Mouse (Mus musculus): ENCODE measurements at regions not wholly inside any gene's neighbourhood (a gene's known extent, or its start where the extent isn't known, plus 50 kb on each side); places are given as distances from the start of the nearest gene placed in this dataset.
"Not testable (repeated sequence)": the region's sequence is repeated elsewhere in the genome, so short reads cannot be mapped to it uniquely, and the experiment has no call there.

DNA sequence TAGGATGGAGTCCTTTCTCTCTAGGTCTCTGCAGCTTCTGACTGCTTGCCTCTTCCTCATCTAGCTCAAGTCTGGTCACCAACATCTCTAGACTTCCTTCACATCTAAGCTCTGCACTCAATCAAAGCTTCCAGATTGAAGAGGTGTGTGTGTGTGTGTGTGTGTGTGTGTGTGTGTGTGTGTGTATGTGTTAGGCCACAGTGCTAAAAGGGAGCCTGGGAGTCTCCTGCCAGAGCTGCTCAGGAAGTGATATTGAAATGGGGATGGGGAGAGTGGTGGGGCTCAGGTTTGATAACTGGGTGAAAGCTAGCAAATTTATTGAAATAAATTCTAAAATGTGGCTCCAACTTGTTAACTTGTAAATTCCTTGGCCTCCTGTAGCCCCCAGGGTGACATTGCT, 73.3 kb downstream of the Gm31371 start:
- not testable (repeated sequence) for DNase-seq (ENCODE audit: extremely low read depth, insufficient read length, low spot score)

DNA sequence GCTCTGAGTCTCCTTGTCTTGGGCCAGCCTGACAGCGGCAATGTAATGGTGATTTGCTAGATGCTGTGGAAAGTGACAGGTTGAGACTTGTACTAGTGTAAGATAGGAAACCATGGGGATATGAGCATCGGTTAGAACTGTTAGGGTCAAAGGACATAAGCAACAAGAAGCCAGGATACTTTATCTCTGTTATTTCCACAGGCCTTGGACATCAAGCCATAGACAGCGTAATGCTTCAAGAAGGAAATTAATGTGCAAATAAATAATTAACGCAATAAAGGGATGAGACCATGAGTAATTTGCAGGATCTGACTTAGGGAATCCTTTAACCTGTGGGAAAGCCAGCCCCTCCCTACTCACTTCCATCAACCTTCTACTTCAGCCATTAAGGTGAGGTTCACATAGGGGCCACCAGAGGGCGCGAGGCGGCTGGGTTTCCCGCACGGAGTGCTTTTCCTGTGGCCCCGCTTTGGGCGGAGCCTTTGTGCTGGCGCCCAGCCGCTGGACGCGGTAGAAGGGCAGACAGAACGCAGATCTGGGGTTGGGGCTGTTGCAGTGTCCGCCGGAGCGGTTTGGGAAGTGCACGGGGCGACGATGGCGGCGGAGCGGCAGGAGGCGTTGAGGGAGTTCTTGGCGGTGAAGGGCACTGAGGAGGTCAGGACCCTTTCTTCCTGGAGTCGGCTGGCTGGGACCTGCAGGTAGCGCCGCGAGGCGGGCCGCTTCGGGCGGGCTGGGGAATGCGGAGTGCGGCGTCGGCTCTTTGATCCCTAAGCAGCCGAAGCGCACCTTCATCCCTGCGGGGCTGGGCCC, 76.5 kb downstream of the Gm31371 start:
- peak; percentile 90 for DNase-seq (ENCODE audit: extremely low read depth, insufficient read length, low spot score)

DNA sequence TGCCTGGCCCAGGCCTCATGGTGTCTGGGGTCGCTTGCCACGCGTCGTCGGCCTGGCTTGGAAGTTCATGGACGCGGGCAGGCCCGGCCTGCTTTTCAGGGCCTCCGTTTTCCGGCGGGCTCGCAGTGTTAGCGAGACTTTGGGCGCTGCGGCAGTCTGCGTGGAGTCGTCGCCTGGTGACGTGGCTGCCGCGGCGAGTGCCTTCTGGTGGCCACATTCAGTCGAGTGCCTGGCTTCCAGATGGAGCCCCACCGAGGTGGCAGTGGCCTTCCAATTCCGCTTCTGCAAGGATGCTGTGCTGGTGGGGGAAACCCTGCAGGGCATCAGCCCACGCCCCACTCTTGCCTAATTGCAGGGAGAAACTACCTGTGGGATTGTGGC, 77.1 kb downstream of the Gm31371 start:
- DNase-seq (ENCODE audit: extremely low read depth, insufficient read length, low spot score) = peak; percentile 29

DNA sequence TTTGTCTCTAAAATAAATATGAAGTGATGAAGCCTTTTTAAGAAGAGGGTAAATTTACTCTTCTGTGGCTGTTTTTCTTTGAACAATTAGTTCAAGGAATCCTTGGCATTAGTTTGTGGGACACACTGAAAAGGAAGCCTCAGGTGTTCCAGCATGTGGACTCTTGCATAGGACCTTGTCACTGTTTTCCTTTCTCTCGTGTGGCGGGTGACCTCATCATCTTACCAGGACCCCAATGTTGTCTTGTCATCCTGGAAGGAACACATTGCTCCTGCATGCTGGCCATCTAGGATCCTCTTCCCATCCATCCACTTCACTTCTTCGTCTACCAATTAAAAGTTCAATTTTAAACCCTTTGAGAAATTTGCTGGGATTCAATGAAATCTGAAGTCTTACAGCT, 104.9 kb downstream of the Gm31371 start:
- not testable (repeated sequence) for DNase-seq (ENCODE audit: extremely low read depth, insufficient read length, low spot score)

DNA sequence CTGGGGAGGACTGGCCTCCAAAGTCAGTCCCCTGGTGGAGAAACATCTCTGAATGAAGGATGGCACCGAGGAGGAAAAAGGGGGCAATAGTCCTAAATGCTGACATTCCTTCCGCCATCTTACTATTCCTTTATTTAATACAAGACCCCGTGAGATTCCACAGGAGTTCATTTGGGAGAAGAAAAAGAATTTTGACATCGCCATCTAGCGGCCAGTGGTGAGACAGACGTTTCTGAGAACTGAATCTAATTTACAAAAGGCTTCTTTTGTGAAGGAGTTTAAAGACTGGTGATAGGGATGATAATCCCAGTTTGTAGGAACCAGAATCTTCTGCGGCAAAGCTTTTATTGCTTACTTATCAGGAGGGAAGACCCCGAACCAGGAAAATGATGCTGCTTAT, 107.8 kb downstream of the Gm31371 start:
- not testable (repeated sequence) for DNase-seq (ENCODE audit: extremely low read depth, insufficient read length, low spot score)

DNA sequence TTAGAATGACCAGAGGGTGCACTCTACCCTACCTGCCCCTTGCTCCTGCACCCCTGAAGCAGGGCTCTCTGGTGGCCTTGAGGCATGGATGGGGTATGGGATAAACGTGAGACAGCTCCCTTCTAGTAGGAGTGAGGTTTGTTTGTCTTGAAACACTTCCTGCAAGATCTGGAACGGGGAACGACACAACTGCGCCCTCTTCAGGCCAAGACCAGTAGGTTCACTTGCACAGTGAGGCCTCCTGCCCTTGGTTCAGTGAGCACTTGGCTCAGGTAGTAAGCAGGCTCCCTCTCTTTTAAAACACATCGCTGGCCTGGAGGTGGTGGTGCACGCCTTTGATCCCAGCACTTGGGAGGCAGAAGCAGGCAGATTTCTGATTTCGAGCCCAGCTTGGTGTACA, 110.1 kb downstream of the Gm31371 start:
- not testable (repeated sequence) for DNase-seq (ENCODE audit: extremely low read depth, insufficient read length, low spot score)

DNA sequence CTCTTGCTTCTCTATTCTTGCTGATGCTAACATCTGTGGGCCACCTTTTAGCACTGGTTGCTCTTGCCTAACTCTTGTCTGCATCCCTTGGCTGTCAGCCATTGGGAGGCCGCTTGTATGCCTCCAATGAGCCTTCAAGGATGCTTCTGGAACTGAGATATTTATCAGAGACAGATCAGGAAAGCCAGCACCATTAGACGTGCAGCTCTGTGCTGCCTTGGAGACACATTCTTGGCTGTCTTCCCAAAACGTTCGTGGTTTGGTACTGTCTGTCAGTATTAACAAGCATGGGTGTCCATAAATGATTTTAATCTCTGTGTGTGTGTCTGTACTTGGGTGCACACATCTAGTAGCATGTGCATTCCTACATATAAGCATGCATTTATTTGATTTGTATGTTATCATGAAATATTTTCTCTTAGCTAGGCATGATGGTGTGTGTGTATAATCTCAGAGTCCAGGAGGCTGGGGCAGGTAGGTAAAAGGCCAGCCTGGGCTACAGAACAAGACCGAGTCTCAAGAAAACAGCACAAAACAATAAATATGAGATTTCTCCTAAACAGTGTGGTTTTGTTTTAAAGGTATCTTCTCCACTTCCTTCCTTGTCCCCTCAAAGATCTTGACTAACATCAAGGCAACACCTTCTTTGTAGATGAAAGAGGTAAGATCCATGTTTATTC, 111.4 kb downstream of the Gm31371 start:
- DNase-seq (ENCODE audit: extremely low read depth, insufficient read length, low spot score) = not testable (repeated sequence)

DNA sequence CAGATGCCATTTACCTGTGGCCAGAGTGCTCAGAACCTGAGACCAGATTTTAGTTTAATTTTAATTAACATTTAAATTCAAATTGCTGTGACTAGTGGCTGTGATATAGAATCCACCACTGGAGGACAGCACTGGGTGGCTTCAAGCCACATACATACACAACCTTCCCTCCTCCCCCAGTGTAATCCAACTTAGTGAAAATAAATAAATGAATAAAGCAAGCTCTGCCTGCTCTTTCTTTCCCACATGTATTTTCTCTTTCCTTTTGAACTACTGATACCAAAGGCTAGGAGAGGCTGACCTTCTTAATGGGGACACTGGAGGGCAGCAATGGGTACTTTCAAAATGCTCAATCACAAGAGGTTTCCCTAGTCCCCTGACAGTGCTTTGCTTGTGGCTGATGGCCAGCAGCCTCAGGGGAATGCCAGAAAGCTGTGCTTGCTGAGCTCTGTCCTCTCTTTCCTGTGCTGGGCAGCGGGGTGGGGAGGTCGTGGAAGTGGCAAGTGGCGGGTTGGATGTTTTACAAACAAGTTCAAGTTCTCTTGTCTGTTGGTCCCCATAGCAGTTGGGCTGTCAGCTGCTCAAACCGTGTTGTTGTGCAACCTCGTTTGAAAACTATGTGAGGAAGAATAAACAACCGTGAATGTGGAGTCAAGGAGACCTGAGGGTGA, 112.4 kb downstream of the Gm31371 start:
- DNase-seq (ENCODE audit: extremely low read depth, insufficient read length, low spot score) = peak; percentile 60

DNA sequence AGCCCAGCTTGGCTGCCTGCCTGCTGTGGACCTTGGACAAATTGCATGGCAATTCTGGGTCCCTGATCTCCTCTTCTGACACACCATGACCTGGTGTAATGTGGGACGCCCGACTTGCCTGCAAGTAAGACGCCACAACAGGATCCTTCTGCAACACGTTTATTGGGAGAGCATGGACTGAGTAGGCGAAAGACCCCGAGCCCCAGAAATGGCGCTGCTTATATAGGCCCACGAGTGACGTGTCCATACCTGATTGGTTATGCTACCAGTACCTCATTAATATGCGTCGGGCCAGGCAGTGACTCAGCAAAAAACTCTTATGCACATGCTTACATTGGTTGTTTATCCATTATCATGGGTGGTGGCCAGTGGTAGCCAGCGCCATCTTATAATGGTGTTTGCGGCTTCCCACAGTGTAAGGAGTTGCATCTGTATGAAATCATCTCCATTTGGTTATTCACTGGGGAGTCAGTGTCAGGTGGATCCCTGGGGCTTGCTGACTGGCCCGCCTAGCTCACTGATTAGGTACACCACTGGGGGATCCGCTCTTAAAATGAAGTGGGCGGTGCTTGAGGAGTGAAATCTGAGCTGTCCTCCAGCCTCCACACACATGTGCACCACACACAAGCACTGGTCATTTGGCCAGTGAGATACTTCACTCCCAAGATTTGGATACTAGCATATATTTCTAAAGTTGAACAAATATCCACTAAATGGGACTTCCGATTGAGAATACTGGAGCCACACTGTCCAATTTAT, 113.1 kb downstream of the Gm31371 start:
- DNase-seq (ENCODE audit: extremely low read depth, insufficient read length, low spot score) = not testable (repeated sequence)

DNA sequence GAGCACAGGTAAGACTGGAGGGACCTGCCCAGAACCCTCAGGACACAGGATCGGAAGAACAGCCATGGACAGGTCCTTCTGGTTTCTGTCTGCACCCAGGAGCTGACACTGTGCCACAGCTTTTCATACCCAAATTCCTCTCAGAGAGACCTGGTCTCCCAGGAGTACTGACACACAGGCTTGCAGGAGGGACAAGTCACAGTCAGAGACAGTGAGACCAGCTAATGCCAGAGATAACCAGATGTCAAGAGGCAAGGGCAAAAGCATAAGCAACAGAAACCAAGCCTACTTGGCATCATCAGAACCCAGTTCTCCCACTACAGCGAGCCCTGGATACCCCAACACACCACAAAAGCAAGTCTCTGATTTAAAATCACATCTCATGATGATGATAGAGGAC, 122.3 kb downstream of the Gm31371 start:
- not testable (repeated sequence) for DNase-seq (ENCODE audit: extremely low read depth, insufficient read length, low spot score)

DNA sequence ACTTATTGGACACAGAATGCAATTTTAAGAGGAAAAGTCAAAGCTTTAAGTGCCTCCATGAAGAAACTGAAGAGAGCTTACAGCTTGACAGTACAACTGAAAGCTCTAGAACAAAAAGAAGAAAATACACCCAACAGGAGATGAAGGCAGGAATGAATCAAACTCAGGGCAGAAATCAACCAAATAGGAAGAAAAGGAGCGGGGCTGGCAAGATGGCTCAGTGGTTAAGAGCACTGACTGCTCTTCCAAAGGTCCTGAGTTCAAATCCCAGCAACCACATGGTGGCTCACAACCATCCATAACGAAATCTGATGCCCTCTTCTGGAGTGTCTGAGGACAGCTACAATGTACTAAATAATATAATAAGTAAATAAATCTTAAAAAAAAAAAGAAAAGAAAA, 124.8 kb downstream of the Gm31371 start:
- DNase-seq (ENCODE audit: extremely low read depth, insufficient read length, low spot score) = not testable (repeated sequence)

DNA sequence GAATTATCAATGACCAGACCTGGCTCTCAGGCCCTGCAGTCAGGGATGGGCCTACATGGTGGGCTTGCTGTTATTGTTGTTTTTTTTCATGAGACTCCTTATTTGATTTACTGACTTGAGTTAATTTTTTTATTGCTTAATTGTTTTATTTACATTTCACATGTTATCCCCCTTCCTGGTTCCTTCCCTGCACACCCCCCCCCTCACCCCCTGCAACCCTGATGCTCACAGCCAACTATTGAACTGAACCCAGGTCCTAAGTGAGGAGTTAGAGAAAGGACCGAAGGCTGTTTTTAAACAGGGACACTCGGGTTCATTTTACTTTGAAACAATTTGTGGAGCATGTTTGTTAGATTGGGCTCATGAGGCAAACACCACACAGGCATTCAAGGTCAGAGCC, 126.9 kb downstream of the Gm31371 start:
- not testable (repeated sequence) for DNase-seq (ENCODE audit: extremely low read depth, insufficient read length, low spot score)

DNA sequence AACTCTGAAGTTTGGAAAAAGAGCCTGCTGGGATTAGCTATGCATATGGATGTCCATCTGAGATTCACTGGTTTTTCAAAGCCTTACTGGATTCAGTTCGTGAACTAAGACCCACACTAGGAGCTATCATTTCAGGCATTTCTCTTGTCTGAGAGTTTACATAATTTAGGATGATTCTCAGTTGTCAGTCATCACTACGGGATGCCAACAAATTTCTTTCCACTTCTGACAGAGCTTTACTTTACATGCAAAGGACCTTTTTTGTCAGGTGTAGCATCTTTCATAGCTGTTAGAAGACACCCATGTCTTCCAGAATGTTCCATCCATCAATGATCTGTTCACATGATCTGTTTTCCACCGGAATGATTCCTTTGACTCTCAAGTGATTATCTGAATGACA, 154.4 kb downstream of the Gm31371 start:
- DNase-seq (ENCODE audit: extremely low read depth, insufficient read length, low spot score) = not testable (repeated sequence)

DNA sequence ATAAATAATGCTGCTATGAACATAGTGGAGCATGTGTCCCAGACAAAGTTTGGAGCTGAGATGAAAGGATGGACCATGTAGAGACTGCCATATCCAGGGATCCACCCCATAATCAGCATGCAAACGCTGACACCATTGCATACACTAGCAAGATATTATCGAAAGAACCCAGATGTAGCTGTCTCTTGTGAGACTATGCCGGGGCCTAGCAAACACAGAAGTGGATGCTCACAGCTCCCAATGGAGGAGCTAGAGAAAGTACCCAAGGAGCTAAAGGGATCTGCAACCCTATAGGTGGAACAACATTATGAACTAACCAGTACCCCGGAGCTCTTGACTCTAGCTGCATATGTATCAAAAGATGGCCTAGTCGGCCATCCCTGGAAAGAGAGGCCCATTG, 194.9 kb downstream of the Gm31371 start:
- not testable (repeated sequence) for DNase-seq (ENCODE audit: extremely low read depth, insufficient read length, low spot score)

DNA sequence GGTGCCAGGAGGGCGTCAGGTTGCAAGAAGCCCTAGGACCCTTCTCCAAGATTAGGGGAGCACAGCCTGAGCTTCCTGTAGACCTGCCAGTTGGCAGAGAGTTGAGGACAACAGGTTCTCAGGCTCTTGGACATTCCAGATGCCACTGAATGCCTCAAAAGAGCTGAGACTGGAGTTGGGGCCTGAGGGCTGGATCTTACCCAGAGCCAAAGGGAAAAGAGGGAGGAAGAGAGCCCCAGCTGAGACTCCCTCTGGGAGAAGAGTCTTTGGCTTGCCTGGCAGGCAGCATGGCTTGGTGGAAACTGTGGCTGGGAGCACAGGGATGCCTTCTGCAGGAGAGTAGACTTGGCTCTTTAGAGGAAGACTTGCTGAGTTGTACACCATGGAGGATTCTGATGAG, 197.0 kb downstream of the Gm31371 start:
- DNase-seq (ENCODE audit: extremely low read depth, insufficient read length, low spot score) = not testable (repeated sequence)

DNA sequence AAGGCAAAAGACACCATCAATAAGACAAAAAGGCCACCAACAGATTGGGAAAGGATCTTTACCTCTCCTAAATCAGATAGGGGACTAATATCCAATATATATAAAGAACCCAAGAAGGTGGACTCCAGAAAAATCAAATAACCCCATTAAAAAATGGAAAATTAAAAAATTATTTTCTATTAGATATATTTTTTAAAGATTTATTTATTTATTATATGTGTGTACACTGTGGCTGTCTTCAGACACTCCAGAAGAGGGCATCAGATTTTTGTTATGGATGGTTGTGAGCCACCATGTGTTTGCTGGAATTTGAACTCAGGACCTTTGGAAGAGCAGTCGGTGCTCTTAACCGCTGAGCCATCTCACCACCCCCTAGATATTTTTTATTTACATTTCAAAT, 199.2 kb downstream of the Gm31371 start:
- not testable (repeated sequence) for DNase-seq (ENCODE audit: extremely low read depth, insufficient read length, low spot score)

DNA sequence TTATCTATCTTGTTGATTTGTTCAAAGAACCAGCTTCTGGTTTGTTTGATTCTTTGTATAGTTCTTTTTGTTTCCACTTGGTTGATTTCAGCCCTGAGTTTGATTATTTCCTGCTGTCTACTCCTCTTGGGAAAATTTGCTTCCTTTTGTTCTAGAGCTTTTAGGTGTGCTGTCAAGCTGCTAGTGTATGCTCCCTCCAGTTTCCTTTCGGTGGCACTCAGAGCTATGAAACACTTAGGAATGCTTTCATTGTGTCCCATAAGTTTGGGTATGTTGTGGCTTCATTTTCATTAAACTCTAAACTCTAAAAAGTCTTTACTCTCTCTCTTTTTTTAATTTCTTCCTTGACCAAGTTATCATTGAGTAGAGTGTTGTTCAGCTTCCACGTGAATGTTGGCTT, 204.0 kb downstream of the Gm31371 start:
- DNase-seq (ENCODE audit: extremely low read depth, insufficient read length, low spot score) = not testable (repeated sequence)

DNA sequence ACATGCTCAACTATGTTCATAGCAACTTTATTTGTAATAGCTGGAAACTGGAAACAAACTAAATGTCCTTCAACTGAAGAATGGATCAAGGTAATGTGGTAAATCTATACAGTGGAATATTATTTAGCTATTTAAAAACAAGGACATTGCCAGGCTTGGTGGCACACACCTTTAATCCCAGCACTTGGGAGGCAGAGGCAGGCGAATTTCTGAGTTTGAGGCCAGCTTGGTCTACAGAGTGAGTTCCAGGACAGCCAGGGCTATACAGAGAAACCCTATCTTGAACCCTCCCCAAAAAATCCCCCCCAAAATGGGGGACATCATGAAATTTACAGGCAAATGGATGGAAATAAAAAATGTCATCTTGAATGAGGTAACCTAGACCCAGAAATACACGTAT, 213.6 kb downstream of the Gm31371 start:
- DNase-seq (ENCODE audit: extremely low read depth, insufficient read length, low spot score) = not testable (repeated sequence)

DNA sequence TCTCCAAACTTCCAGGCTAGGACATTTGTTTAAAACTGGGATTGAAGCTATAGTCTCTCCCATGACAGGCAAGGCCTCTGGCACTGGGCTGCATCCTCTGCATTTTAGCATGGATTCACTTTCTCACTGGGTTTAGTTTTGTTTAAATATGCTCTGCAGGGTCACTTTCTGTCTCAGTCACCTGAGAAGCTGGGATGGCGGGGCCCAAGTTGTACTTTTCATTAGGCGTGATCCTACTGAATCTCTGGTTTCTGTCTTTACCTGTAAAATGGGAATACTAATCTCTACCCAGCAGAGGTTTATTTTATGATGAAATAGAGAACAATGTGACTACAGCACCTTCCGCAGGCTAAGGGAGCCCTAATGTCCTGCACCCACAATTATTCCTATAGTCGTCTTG, 216.4 kb downstream of the Gm31371 start:
- DNase-seq (ENCODE audit: extremely low read depth, insufficient read length, low spot score) = not testable (repeated sequence)

DNA sequence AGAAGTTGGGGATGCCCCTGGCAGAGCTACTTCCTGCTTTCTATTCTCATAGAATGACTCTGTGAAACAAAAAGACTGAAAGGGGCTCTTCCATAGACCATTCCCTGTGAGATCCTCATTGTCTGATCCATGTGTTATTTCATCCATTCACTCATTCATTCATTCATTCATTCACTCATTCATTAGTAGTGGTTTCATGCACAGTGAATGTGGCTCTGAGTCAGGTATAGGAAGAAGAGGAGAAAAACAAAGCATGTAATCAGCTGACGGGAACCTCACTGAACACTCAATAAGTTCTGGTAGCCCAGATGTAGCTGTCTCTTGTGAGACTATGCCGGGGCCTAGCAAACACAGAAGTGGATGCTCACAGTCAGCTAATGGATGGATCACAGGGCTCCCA, 217.0 kb downstream of the Gm31371 start:
- not testable (repeated sequence) for DNase-seq (ENCODE audit: extremely low read depth, insufficient read length, low spot score)

DNA sequence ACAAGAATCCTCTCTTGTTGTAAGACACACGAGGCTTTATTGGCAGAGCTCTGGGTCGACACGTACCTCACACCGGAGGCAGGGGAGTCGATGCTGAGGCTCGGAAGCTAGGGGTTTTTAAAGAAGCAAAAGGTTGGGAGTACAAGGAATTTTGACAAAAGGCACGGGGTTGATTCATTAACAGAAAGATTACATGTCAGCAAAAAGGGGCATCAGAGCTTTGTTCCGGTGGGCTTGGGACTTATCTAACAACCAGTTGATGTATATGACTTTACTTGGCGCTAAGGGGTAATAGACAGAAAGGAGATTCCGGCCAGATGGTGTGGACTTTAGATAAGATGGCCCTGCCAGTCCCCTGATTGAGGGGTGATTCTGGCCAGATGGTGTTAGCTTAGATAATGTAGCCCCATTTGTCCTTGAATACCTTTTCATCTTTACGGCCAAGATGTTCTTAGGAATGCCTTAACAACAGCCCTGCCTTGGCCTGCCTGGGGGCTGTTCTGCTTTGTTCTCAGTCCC, 218.3 kb downstream of the Gm31371 start:
- not testable (repeated sequence) for DNase-seq (ENCODE audit: extremely low read depth, insufficient read length, low spot score)
